Mouse (Mus musculus): ENCODE results near the gene Htra2. TPM values are rescaled to one million over a fixed set of nuclear protein-coding genes. Genes with fewer than 3 reads are reported as not detected.
A peak's percentile ranks its signal among the peaks of the same experiment; 100 is the strongest.

The Htra2 gene
- polyA plus RNA-seq, 1 experiment from 2014 or later: 28.7 TPM

DNA sequence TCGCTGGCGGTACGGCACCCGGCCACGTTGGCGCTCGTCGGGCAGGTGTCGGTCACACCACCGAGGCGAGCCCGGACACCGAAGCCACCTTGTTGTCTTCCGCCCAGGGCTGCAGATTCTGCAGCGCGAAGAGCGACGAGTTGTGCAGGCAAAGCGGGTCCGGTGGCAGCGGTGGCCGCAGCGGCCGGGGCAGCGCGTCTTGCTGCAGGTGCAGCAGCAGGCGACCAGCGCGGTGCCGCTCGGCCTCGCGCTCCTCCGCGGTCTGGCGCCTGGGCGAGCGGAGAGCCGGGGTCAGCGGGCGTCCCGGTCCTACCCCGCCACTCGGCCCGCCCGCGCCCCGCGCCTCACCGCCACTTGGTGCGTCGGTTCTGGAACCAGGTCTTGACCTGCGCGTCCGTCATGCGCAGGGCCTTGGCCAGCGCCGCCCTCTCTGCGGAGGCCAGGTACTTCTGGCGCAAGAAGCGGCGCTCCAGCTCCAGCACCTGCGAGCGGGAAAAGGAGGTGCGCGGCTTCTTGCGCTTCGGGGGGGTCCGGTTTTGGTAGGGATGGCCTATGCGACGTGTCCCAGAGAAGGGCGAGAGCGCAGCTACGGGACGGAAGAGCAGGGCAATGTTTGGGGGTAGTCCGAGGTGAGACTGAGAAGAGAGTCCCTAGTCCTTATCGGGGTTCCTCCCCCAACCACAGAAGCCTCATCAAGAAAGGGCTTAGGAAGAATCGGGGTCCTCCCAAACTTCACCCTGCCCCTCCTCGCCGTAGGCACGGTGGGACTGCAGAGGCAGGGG is 13.8 kb upstream of the Htra2 start:
- Histone ChIP-seq H3K4me2 (ENCODE audit: low read depth, severe bottlenecking) (peak overlapping the region; percentile 25; the same call in 1 of the 2 replicates), H3K9ac (ENCODE audit: low read length) (no peak overlapping the region), H3K4me3 (ENCODE audit: low read depth, low read length) (peak overlapping the region; percentile 15; the same call in 1 of the 2 replicates), H3K36me3 (ENCODE audit: control insufficient read depth, insufficient read depth, low read length) (no peaks in the 10 kb centered on the region), H3K27me3 (ENCODE audit: control insufficient read depth, insufficient read depth, low read length) (peaks cover 95% of the 10 kb centered on the region), H3K4me1 (ENCODE audit: control insufficient read depth, insufficient read depth, low read length) (peaks cover 19% of the 10 kb centered on the region), H3K9me3 (ENCODE audit: control insufficient read depth, low read length) (no peaks in the 10 kb centered on the region), H3K27ac (replicated peaks; ENCODE audit: low read depth, low read length) (no peak overlapping the region)
- ATAC-seq (ENCODE audit: insufficient number of reproducible peaks, low FRiP score, low TSS enrichment, low read depth) (no peak), DNase-seq (ENCODE audit: low spot score) (peak; percentile 55)
- WGBS: under 1% methylated on average over 74 of the region's 81 CpGs

DNA sequence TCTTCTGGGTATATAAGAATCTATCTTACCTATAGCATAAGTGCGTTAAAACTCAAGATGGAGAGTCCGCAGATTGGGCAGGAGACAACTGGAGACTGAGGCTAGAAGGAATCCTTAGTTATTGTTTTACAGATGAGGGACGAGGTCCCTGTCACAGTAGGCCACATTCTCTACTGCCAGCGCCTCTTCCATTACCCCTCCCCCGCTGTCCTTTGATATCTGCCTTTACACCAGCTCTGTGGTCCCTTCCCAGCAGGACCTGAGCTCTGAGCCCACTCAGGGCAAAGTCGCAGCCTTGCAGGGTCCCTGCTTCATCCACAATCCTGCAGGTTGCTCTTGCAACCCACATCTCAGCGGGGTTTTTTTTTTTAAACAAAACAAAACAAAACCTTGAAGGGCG is 13.1 kb upstream of the Htra2 start:
- no peaks in the 10 kb centered on the region for H3K9me3 ChIP-seq (ENCODE audit: control insufficient read depth, low read length)
- WGBS: 4% methylated on average over 8 of the region's 8 CpGs
- H3K27me3 ChIP-seq (ENCODE audit: control insufficient read depth, insufficient read depth, low read length): peaks cover 96% of the 10 kb centered on the region
- H3K4me3 ChIP-seq (ENCODE audit: low read depth, low read length): no peak overlapping the region
- no peak overlapping the region for H3K27ac ChIP-seq (replicated peaks; ENCODE audit: low read depth, low read length)
- peaks cover 19% of the 10 kb centered on the region for H3K4me1 ChIP-seq (ENCODE audit: control insufficient read depth, insufficient read depth, low read length)
- no peak overlapping the region for H3K9ac ChIP-seq (ENCODE audit: low read length)
- no peak for ATAC-seq (ENCODE audit: insufficient number of reproducible peaks, low FRiP score, low TSS enrichment, low read depth)
- H3K36me3 ChIP-seq (ENCODE audit: control insufficient read depth, insufficient read depth, low read length): no peaks in the 10 kb centered on the region
- H3K4me2 ChIP-seq (ENCODE audit: low read depth, severe bottlenecking): no peak overlapping the region
- DNase-seq (ENCODE audit: low spot score): no peak

DNA sequence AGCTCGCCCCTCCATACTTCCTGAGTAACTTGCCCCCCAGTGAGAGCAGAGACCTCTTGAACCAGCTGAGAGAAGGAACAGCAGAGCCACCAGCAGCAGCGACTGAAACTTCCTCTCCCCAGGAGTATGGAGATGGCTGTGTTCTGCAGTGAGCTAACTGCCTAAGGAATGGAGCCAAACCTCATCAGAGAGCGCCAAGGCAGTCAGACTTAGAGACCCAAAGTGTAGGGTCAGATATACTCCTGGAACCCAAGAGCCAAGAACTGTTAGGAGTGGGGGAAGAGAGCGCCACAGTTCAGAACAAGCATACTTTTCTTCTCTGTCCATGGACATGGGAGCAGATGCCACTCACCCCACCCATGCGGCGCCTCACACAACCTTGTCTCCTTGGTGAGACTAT is 11.4 kb upstream of the Htra2 start:
- Histone ChIP-seq H3K4me3 (ENCODE audit: low read depth, low read length) (no peak overlapping the region), H3K36me3 (ENCODE audit: control insufficient read depth, insufficient read depth, low read length) (no peaks in the 10 kb centered on the region), H3K9ac (ENCODE audit: low read length) (no peak overlapping the region), H3K4me1 (ENCODE audit: control insufficient read depth, insufficient read depth, low read length) (peaks cover 17% of the 10 kb centered on the region), H3K27me3 (ENCODE audit: control insufficient read depth, insufficient read depth, low read length) (peaks cover 89% of the 10 kb centered on the region), H3K4me2 (ENCODE audit: low read depth, severe bottlenecking) (no peak overlapping the region), H3K27ac (replicated peaks; ENCODE audit: low read depth, low read length) (no peak overlapping the region), H3K9me3 (ENCODE audit: control insufficient read depth, low read length) (no peaks in the 10 kb centered on the region)
- ATAC-seq (ENCODE audit: insufficient number of reproducible peaks, low FRiP score, low TSS enrichment, low read depth) (no peak), DNase-seq (ENCODE audit: low spot score) (no peak)
- WGBS: 25% methylated on average over 6 of the region's 6 CpGs

DNA sequence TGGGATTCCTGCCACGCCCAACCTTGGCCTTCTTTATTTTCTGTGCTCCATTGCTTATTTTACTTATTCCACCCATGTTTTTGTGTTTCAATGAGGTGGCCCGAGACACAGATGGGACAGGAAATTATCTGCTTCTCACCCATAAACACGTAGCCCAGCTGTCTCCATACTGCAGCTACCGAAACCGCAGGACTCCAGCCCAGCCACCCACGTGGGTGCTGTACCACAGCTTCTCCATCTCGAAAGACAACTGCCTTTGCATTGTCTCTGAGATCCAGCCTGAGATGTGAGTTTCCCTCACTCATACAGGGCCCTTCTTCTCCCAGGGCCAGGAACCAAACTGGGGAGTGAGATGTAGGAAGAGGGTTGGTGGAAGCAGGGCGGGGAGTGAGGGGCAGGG is 10.9 kb upstream of the Htra2 start:
- WGBS: 41% methylated on average over 8 of the region's 8 CpGs
- ATAC-seq (ENCODE audit: insufficient number of reproducible peaks, low FRiP score, low TSS enrichment, low read depth): no peak

DNA sequence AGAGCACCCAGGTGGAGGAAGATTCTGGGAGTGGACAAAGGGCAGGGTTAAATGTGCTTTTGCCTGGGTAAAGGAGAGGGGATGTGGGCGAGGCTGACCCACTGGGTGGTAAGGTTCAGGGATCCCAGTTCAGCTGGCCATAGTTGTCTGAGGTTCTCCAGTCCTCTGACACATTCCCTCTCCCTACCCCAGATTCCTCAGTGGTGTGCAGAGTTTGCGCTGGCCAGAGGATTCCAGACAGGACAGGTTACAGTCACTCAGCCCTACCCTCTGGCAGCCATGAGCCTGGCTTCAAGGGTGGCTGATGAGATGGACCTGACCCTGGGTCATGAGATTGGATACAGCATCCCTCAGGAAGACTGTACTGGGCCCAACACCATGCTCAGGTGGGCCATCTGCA is 3.7 kb upstream of the Htra2 start:
- Histone ChIP-seq H3K4me2 (ENCODE audit: low read depth, severe bottlenecking) (no peak overlapping the region), H3K27me3 (ENCODE audit: control insufficient read depth, insufficient read depth, low read length) (peaks cover 20% of the 10 kb centered on the region), H3K9me3 (ENCODE audit: control insufficient read depth, low read length) (no peaks in the 10 kb centered on the region), H3K36me3 (ENCODE audit: control insufficient read depth, insufficient read depth, low read length) (peaks cover 5% of the 10 kb centered on the region; the same call in 1 of the 2 replicates), H3K4me1 (ENCODE audit: control insufficient read depth, insufficient read depth, low read length) (peaks cover 7% of the 10 kb centered on the region), H3K27ac (replicated peaks; ENCODE audit: low read depth, low read length) (no peak overlapping the region), H3K9ac (ENCODE audit: low read length) (no peak overlapping the region), H3K4me3 (ENCODE audit: low read depth, low read length) (no peak overlapping the region)
- WGBS: 85% methylated on average over 2 of the region's 2 CpGs
- no peak for DNase-seq (ENCODE audit: low spot score)
- ATAC-seq (ENCODE audit: insufficient number of reproducible peaks, low FRiP score, low TSS enrichment, low read depth): no peak

More for the DNA sequence above, 10.9 kb upstream of the Htra2 start:
- H3K27me3 ChIP-seq (ENCODE audit: control insufficient read depth, insufficient read depth, low read length): peaks cover 87% of the 10 kb centered on the region
- no peak overlapping the region for H3K4me3 ChIP-seq (ENCODE audit: low read depth, low read length)
- no peak overlapping the region for H3K27ac ChIP-seq (replicated peaks; ENCODE audit: low read depth, low read length)
- H3K9me3 ChIP-seq (ENCODE audit: control insufficient read depth, low read length): no peaks in the 10 kb centered on the region
- no peaks in the 10 kb centered on the region for H3K36me3 ChIP-seq (ENCODE audit: control insufficient read depth, insufficient read depth, low read length)
- no peak overlapping the region for H3K9ac ChIP-seq (ENCODE audit: low read length)
- peaks cover 13% of the 10 kb centered on the region for H3K4me1 ChIP-seq (ENCODE audit: control insufficient read depth, insufficient read depth, low read length)
- no peak for DNase-seq (ENCODE audit: low spot score)
- H3K4me2 ChIP-seq (ENCODE audit: low read depth, severe bottlenecking): no peak overlapping the region

DNA sequence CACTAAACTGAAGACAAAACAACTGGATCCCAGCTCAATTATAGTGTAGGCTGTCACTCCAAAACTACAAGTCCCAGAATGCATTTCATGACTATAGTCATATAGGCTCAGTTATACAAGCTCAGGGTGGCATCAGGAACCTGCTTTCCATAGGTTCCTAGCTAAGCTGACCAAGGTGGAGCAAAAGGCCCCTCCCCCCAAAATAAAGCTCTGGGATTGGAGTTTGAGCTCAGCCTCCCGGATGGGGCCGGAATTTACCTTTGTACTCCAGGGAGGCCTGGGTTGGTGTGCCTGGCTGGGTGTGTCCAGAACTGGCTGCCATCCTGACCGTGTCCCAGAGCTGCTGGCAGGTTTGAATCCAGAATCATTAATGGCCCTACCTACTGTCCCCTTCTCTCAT is 2.7 kb upstream of the Htra2 start, which contains the start of gene Dqx1:
Gene Dqx1 (plus strand): TSS at position 55 of the 400 bp plus-strand sequence.
- Histone ChIP-seq H3K27ac (replicated peaks; ENCODE audit: low read depth, low read length) (no peak within 1 kb of the TSS), H3K4me2 (ENCODE audit: low read depth, severe bottlenecking) (no peak within 1 kb of the TSS), H3K4me3 (ENCODE audit: low read depth, low read length) (no peak within 1 kb of the TSS), H3K9ac (ENCODE audit: low read length) (no peak within 1 kb of the TSS), H3K9me3 (ENCODE audit: control insufficient read depth, low read length) (no peaks in the 10 kb centered on the region), H3K4me1 (ENCODE audit: control insufficient read depth, insufficient read depth, low read length) (peaks cover 11% of the 10 kb centered on the region), H3K27me3 (ENCODE audit: control insufficient read depth, insufficient read depth, low read length) (peaks cover 11% of the 10 kb centered on the region), H3K36me3 (ENCODE audit: control insufficient read depth, insufficient read depth, low read length) (peaks cover 5% of the 10 kb centered on the region; the same call in 1 of the 2 replicates)
- ATAC-seq (ENCODE audit: insufficient number of reproducible peaks, low FRiP score, low TSS enrichment, low read depth): no peak
- 43% methylated on average over 3 of the region's 3 CpGs for WGBS
- DNase-seq (ENCODE audit: low spot score): no peak

DNA sequence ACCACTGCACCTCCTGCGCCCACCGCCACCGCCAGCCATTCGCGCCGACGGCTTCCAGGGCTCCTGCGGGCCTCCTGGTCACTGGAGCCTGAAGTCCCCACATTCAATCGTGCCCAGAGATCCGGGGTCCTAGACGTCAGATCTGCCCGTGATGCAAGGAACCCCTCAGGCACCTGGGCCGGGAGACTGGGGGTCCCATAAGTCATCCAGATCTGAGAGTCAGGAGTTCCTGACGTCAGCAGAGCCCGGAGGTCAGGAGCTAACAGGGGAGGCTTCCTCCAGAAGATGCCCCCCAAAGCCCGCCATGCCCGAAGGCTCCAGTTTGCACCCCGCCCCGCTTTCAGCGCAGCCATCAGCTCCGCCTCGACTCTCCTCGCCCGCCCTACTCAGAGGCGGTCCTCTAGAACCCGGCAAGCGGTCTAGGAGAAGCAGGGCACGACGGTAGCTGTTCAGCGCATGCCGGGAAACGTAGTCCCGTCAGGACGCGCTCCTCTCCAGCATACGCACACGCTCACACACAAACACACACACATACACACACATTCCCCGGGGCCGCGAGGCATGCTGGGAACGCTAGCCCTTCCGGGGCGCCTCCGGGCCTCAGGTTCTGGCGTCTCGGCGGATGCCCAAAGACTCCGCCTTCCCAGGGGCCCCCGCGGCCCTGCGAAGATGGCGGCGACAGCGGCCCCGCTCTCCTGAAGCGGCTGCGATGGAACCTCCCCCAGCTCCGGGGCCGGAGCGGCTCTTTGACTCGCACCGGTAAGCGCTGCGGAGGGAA is 810 bp downstream of the Htra2 start, which contains the start of gene Aup1:
Gene Aup1 (plus strand): TSS at position 448 of the 778 bp plus-strand sequence.
- peak within 1 kb of the TSS; percentile 92 for H3K4me2 ChIP-seq (ENCODE audit: low read depth, severe bottlenecking)
- H3K4me1 ChIP-seq (ENCODE audit: control insufficient read depth, insufficient read depth, low read length): peaks cover 14% of the 10 kb centered on the region
- H3K36me3 ChIP-seq (ENCODE audit: control insufficient read depth, insufficient read depth, low read length): peaks cover 10% of the 10 kb centered on the region; the same call in 1 of the 2 replicates
- H3K9me3 ChIP-seq (ENCODE audit: control insufficient read depth, low read length): no peaks in the 10 kb centered on the region
- no peaks in the 10 kb centered on the region for H3K27me3 ChIP-seq (ENCODE audit: control insufficient read depth, insufficient read depth, low read length)
- peak within 1 kb of the TSS; percentile 94 for H3K9ac ChIP-seq (ENCODE audit: low read length)
- ATAC-seq (ENCODE audit: insufficient number of reproducible peaks, low FRiP score, low TSS enrichment, low read depth) (peak; percentile 90), DNase-seq (ENCODE audit: low spot score) (peak; percentile 97)
- H3K27ac ChIP-seq (replicated peaks; ENCODE audit: low read depth, low read length): peak within 1 kb of the TSS; percentile 81
- WGBS: under 1% methylated on average over 64 of the region's 64 CpGs
- peak within 1 kb of the TSS; percentile 99 for H3K4me3 ChIP-seq (ENCODE audit: low read depth, low read length)

DNA sequence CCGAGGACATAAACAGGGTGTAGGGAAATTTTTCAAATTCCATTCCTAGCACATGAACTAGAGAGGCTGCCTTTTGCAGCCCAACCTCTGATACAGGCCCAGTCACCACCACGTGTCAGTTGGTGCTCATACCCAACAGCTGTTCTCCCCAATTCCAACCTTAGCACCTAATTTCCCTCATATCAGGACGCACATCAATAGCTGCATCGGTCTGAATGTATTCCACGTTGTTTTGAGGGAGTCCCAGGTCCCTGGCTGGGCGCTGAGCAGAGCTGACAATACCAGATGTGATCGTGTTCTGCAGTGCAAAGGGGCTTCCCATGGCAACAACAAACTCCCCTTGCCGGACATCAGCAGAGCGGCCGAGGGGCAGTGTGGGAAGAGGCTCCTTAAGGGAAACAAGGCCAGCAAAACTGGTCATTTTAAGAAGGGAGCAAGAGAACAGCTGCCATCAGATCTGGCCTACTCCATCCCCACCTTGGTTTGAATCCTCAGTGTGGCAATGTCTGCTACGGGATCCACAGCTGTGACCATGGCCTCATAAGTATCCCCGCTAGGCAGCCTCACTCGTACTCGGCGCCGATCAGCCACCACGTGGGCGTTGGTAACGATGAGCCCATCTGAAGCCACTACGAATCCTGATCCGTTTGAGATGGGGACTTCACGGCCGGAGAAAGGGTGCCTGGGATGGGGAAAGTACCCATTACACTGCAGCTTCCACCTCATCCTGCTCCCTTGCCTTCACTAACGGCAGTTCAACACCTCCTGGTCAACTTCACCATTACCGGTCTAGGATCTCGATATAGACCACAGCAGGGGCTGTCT is 1.7 kb downstream of the Htra2 start:
- 0 out of 2 replicates have a peak, but pooled peaks have one; percentile 5 for ATAC-seq (ENCODE audit: insufficient number of reproducible peaks, low FRiP score, low TSS enrichment, low read depth)
- 2% methylated on average over 26 of the region's 26 CpGs for WGBS
- H3K27ac ChIP-seq (replicated peaks; ENCODE audit: low read depth, low read length): no peak overlapping the region
- H3K4me3 ChIP-seq (ENCODE audit: low read depth, low read length): peak overlapping the region; percentile 99
- H3K4me2 ChIP-seq (ENCODE audit: low read depth, severe bottlenecking): peak overlapping the region; percentile 92
- H3K9me3 ChIP-seq (ENCODE audit: control insufficient read depth, low read length): no peaks in the 10 kb centered on the region
- peak; percentile 60 for DNase-seq (ENCODE audit: low spot score)
- peaks cover 14% of the 10 kb centered on the region for H3K4me1 ChIP-seq (ENCODE audit: control insufficient read depth, insufficient read depth, low read length)
- no peaks in the 10 kb centered on the region for H3K27me3 ChIP-seq (ENCODE audit: control insufficient read depth, insufficient read depth, low read length)
- H3K36me3 ChIP-seq (ENCODE audit: control insufficient read depth, insufficient read depth, low read length): peaks cover 10% of the 10 kb centered on the region; the same call in 1 of the 2 replicates
- H3K9ac ChIP-seq (ENCODE audit: low read length): peak overlapping the region; percentile 94
